Mouse (Mus musculus) left cerebral cortex, adult 18-20 months (tissue): ENCODE measurements at regions not wholly inside any gene's neighbourhood (a gene's known extent, or its start where the extent isn't known, plus 50 kb on each side); places are given as distances from the start of the nearest gene placed in this dataset.
"Not testable (repeated sequence)": the region's sequence is repeated elsewhere in the genome, so short reads cannot be mapped to it uniquely, and the experiment has no call there.

Experiments
- DNase-seq, 2 experiments: peaks; one replicate each; pipeline ENCODE4 v3.0.0; 2021 to 2022; ENCODE audit warnings: low spot score in 2 of 2, mixed read lengths in 1 of 2

GRCm38 (mm10) chrX:162359767-162360545 is 200.4 kb upstream of the Nhs start:
- DNase-seq: no peak

DNA sequence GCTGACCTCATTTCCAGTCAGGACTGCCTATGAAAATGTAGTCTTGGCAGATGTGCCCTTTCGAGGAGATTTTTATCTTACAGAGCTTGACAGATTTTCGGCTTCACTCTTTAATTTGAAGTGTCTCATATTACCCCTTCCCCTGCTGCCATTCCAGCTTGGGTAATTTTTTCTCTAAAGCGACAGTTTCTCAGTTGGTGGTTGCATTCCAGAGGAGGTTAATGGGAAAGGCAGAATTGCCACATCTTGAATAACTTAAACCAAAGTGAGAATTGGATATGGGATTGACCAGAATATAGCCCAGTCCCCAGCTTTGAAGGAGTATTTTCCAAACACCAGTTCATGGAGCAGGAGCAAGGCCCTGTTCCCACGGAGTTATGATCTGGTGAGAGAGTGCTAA is 188.8 kb upstream of the Nhs start:
- no peak for DNase-seq

DNA sequence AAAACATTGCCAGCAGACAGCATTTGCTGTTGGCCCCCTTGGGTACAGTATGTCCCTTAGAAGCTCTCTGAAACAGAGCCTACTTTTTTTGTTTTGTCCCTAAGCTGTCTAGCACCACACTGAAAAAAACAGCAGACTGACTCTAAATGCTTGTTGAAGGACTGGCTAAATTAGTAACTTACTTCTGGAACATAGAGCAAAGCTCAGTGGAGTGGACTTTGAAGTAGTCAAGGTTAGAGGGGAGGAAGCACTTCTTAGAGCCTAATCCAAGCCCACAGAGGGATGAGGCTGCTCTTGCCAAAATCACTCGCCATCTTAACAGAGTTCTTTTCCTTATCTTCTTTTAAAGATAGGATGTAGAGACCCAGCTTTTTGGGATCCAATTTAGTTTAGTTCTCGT is 188.4 kb upstream of the Nhs start:
- no peak for DNase-seq

GRCm38 (mm10) chrX:162345497-162346143 is 186.1 kb upstream of the Nhs start:
- DNase-seq: no peak

- DNase-seq: no peak
Measured at GRCm38 (mm10) chrX:162332121-162332520, 172.6 kb upstream of the Nhs start.

DNA sequence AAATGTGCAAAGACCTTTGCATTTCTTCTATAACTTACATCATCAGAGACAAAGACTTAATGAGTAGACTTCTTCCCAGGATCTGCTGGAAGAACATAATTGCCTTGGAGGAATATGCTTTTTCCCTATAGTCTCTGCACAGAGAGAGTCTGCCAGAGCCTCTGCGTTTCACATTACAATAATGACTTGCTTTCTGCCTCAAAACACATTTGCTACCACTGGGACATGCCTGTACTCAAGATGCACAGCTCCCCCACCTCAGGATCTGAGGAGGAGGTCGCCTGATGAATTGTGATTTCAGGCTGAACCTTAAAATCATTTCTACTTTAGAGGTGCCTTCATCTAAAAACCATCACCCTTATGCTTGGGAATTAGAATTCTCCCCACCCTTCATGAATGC is 148.1 kb upstream of the Nhs start:
- no peak for DNase-seq

DNA sequence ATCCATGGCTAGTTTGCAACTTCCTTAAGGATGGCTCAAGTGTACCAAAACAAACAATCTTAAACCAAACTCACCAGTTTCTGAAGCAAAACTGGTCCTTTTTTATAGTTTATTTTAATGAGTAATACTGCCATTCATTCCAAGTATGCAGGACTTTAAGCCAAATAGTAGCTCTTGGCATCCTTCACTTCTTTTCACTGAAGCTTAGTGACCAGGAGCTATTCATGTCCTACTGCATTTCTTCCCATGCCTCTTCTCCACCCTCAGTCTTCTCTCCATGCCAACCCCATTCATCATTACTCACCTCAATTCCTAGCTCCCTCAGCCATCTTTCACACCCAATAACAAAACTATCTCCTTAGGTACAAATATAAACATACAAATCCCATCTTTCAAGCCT is 144.6 kb upstream of the Nhs start:
- DNase-seq: no peak

GRCm38 (mm10) chrX:162302788-162303187 is 143.3 kb upstream of the Nhs start:
- DNase-seq: no peak

DNA sequence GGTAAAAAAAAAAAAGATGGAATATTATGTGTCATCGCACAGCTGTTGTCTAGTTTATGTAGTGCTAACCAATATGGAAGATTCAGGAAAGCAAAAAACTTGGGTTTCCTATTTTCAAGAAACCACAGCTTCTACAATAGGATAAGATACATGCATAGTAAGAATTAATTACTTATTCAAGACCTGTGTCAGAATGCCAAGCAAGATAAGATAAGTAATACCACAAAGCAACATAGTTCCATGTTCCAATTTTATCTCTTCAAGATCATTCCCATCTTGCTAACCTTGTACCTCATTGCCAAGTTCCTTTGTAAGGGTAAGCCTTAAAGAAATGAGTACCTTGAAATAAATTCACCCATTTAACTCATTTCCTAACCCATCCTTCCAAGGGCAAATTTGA is 131.7 kb upstream of the Nhs start:
- DNase-seq: no peak

GRCm38 (mm10) chrX:162286155-162286554 is 126.6 kb upstream of the Nhs start:
- DNase-seq: not testable (repeated sequence)

DNA sequence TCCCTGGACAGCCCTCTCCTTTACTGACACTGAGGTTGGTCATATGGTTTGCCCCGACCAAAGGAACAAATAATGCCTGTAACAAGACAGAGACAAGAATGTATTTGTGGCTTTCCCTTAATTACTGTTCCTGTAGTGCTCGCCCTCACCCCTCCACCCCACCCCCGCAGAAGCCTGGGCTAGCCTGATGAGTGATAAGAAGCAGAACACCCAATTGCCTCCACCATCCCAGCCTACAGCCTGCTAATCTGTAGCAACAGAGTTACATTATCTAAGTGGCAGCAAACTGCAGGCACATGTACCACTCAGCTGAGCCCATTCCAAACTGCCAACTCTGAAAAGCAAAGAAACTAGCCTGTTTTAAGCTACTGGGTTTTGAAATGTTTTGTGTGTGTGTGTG is 124.7 kb upstream of the Nhs start:
- DNase-seq: no peak

DNA sequence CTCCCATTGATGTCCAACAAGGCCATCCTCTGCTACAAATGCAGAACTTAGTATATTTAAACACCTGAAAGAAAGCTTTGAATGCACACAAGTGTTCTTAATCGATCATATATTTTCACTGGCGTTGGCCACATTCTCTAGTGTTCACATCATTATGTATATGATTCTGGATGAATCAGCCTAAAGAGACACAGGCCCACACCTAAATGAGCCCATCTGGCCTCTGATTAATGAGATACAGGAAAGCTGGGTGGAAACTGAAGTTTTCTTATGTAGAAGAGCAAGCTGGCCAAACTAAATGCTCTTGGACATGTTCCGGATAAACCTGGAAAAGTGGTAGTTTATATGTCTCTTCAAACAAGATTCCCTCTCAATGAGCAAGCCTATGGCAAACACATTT is 123.2 kb upstream of the Nhs start:
- DNase-seq: no peak

- peak; percentile 52 to 68 for DNase-seq
Measured at GRCm38 (mm10) chrX:162278834-162279708, 119.5 kb upstream of the Nhs start.

DNA sequence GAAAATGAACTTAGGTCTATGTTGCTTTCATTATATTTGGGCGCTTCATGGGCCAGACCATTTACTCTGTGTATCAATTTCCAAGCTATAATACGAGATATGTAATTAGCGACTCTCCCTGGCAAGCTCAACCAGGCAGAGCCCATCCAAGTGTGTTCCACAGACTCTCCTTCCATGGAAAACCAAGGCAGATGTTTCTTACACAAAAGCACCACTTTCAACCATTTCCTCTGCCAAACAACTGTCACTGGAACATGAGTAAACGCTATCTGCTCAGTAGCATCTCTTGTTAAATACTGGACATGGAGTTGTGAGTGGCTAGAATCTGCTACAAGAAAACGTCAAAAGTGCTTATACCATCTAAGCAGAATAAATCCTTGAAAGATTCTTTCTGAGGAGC is 115.1 kb upstream of the Nhs start:
- DNase-seq: no peak

DNA sequence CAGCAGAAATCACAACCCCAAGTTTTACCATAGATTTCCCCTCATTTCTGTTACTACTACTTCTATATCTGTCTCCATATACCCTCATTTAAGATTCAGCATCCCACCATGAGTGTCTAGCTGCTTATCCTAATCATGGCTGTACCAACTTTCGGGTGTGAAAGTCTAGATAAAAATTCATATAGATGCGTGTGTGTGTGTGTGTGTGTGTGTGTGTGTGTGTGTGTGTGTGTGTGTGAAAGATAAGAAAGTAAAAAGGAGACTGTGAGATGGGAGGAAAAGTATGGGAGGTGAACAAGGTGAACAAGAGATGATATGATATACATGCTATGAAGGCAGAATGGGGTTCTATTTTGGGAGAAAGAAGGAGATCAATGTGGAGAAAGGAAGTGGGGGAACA is 111.7 kb upstream of the Nhs start:
- DNase-seq: no peak

DNA sequence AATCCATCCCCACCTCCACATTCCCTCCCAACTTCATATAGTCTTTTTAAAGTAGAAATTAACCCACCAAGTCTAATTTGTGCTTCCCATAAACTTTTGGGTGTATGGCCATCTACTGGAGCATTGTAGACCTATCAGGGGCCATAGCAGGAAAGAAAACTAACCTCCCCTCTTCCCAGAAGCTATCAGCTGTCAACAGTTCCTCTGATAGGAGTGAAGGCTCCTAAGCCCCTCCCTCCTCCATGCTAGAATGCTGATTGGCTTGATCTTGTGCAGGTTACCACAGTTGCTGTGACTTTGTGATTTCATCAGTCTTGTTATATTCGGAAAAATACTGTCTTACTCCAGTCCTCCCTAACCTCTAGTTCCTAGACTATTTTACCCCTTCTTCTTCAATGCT is 109.4 kb upstream of the Nhs start:
- DNase-seq: no peak

DNA sequence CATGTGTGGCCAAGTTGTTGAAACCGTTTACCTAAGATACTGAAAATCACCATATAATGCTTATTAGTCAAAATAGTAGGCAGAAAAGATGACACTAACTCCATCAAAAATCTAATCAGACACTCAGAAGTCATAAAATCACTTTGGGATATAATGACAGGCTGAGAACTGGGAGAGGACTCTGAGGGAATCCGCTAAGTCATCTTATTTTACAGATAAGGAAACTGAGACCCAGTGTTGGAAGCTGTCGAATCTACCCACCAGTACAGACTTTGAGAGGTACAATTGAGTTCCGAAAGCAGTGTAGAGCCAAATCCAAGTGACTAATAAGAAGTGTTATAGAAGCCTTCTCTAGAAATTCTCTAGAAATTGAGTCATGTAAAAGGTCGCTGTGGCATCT is 108.6 kb upstream of the Nhs start:
- no peak for DNase-seq

- no peak for DNase-seq
Measured at GRCm38 (mm10) chrX:162267679-162268078, 108.1 kb upstream of the Nhs start.

GRCm38 (mm10) chrX:162266769-162267168 is 107.2 kb upstream of the Nhs start:
- no peak for DNase-seq

DNA sequence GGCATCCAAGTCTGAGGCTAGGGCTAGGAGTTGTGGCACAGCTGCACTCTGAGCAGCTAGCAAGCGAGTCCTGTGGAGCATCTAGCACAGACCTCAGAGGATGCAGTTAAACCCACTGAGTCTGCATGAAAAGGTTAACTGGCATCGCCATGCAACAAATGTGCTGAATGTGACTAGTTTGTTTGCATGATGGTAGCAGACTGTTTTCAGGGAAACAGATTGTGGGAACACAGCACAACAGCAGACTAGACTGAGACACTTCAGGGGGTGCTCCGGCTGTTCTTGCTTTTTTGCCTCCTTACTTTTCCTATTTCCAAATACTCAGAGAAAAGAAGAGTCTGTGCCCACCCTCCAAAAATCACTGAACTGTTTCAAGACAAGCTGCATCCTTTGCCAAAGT is 97.9 kb upstream of the Nhs start:
- DNase-seq: no peak

- DNase-seq: no peak
Measured at GRCm38 (mm10) chrX:162255873-162256272, 96.3 kb upstream of the Nhs start.

DNA sequence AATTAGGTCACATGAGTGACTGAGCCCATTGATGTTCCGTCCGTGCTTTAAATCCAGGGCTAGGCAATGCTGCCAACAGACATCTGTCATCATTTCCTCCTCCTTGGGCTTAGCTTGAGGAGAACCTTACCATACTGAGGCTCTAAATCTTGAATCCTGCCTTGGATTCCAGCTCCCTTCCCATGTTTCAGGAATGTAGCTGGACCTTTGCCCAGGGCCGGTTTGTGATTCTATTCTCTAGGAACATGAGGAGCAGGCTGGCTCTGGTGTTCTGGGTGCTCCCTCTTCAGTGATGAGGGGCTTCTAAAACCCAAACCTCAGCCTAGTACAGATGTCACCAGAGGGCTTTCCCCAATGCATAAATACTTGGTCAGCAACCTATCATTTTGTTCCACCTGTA is 81.8 kb upstream of the Nhs start:
- DNase-seq: no peak
